Comparison of ENCODE assay signal across 26 mouse cellular contexts in the genomic region with DNA sequence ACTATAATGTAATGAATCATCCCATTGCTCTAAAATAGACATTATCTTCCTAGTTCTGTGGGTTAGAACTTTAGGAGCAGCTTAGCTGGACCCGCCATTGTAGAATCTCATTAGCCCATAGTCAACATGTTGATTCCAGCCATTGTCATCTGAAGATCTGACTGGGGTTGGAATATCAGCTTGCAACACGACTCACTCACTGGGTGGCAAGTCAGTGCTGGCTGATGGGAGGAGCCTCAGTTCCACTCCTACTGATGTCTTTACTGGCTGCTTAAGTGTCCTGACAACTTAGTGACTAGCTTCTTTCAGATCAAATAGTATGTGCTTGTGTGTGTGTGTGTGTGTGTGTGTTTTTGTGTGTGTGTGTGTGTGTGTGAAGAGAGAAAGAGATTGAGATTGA. TPM values are rescaled to one million over a fixed set of nuclear protein-coding genes. Genes with fewer than 3 reads are reported as not detected.
DNase-seq lines count a peak whose midpoint lies in the region; ATAC-seq and TF ChIP-seq lines count a peak whose summit lies in the region.
"Had no signal": no experiment of that assay in that cellular context is flagged by ENCODE, and none has a peak within 500 bp of the region (broad histone marks: within the 10 kb centered on the region; RNA-seq: fewer than 3 reads in every experiment).

No protein-coding gene starts in this region.

- no peak overlapping the region for H3K27ac ChIP-seq in MEL (ENCODE audit: control insufficient read depth, low read depth, low read length)
- no peak overlapping the region for H3K27ac ChIP-seq in liver, postnatal 0 days (ENCODE audit: low read depth)
- H3K27ac ChIP-seq: embryonic facial prominence, embryonic 12.5 days; embryonic facial prominence, embryonic 15.5 days; forebrain, embryonic 12.5 days; gastrocnemius, adult 2 months; heart, embryonic 10.5 days; heart, embryonic 13.5 days; hindbrain, embryonic 12.5 days; hindbrain, embryonic 15.5 days had no signal

- peaks cover 0 to 8% of the 10 kb centered on the region in 2 experiments; a peak in 3 of 4 replicates for H3K4me1 ChIP-seq in MEL (ENCODE audit: control insufficient read depth in 1 of 2, insufficient read depth in 2 of 2, low read length in 2 of 2)
- H3K4me1 ChIP-seq in liver, postnatal 0 days (ENCODE audit: insufficient read depth) = no peaks in the 10 kb centered on the region
- H3K4me1 ChIP-seq: embryonic facial prominence, embryonic 12.5 days; embryonic facial prominence, embryonic 15.5 days; heart, embryonic 10.5 days; heart, embryonic 13.5 days; hindbrain, embryonic 12.5 days; hindbrain, embryonic 15.5 days had no signal

- peak; percentile 58 for DNase-seq in 3T3-L1 (ENCODE audit: low read depth, low spot score)
- DNase-seq in MEL (ENCODE audit: low read depth, low spot score) = peak; percentile 23
- peak; percentile 28 for DNase-seq in adipocyte (ENCODE audit: low spot score)
- no peak for DNase-seq in liver, postnatal 0 days
- no peak for DNase-seq in cerebellum, postnatal 36 days
- no peak for DNase-seq in heart, adult 8-10 months (ENCODE audit: low spot score)
- DNase-seq: adrenal gland, postnatal 10 days; adrenal gland, postnatal 36 days; cerebellum, adult 18-20 months; cerebellum, adult 9-10 months; cerebellum, postnatal 14 days; forebrain, postnatal 0 days; gastrocnemius, adult 2 months; gastrocnemius, postnatal 14 days; heart, adult 18-20 months; heart, postnatal 14 days; kidney, adult 11 months had no signal

- no peak overlapping the region for H3K9ac ChIP-seq in MEL (ENCODE audit: control insufficient read depth, low read depth, low read length, poor library complexity, severe bottlenecking)
- H3K9ac ChIP-seq in liver, postnatal 0 days (replicated peaks) = no peak overlapping the region
- H3K9ac ChIP-seq: embryonic facial prominence, embryonic 12.5 days; embryonic facial prominence, embryonic 15.5 days; forebrain, embryonic 12.5 days; forebrain, postnatal 0 days; heart, embryonic 13.5 days; hindbrain, embryonic 12.5 days; hindbrain, embryonic 15.5 days had no signal

- ATAC-seq in liver, postnatal 0 days = no peak
- ATAC-seq: activated CD4-positive, CD25-positive, alpha-beta regulatory T cell, adult 4 months; forebrain, postnatal 0 days had no signal

- H3K4me3 ChIP-seq in MEL (ENCODE audit: control insufficient read depth in 1 of 2, insufficient read depth in 1 of 2, low read depth in 2 of 2, low read length in 2 of 2) = no peak overlapping the region
- no peak overlapping the region for H3K4me3 ChIP-seq in liver, postnatal 0 days (ENCODE audit: low read depth, low read length)
- H3K4me3 ChIP-seq: embryonic facial prominence, embryonic 12.5 days; embryonic facial prominence, embryonic 15.5 days; erythroblast, embryonic 14.5 days; forebrain, embryonic 12.5 days; gastrocnemius, adult 2 months; heart, embryonic 10.5 days; heart, embryonic 13.5 days; hindbrain, embryonic 12.5 days; hindbrain, embryonic 15.5 days had no signal

- no peak for TF ChIP-seq CTCF in MEL (IDR thresholded peaks at IDR 0.05 in 2 of 3, conservative IDR thresholded peaks at IDR 0.05 in 1 of 3; ENCODE audit: control insufficient read depth in 1 of 3, insufficient read depth in 1 of 3, low read depth in 2 of 3, low read length in 3 of 3, poor library complexity in 1 of 3, severe bottlenecking in 1 of 3)
- no peak for TF ChIP-seq CTCF in liver, postnatal 0 days (IDR thresholded peaks at IDR 0.05; ENCODE audit: low read depth)

- no peak for TF ChIP-seq RAD21 in MEL (IDR thresholded peaks at IDR 0.05; ENCODE audit: low read depth, low read length)

- 61% methylated on average over 2 of the region's 2 CpGs for WGBS in liver, postnatal 0 days (ENCODE audit: insufficient replicate concordance)

- TF ChIP-seq EP300 in MEL (IDR thresholded peaks at IDR 0.05; ENCODE audit: low read depth in 1 of 2, low read length in 2 of 2) = no peak
- no peak for TF ChIP-seq EP300 in liver, postnatal 0 days (IDR thresholded peaks at IDR 0.05; ENCODE audit: low read depth)

- peaks cover 6% of the 10 kb centered on the region; the same call in 1 of the 2 replicates for H3K79me2 ChIP-seq in MEL (ENCODE audit: control insufficient read depth, insufficient read depth, low read length, poor library complexity)

- TF ChIP-seq POLR2A in MEL (IDR thresholded peaks at IDR 0.05; ENCODE audit: control insufficient read depth in 1 of 2, insufficient read depth in 1 of 2, low read depth in 1 of 2, low read length in 2 of 2, poor library complexity in 1 of 2) = no peak

- H3K9me3 ChIP-seq in MEL (replicated peaks; ENCODE audit: insufficient read depth, low read length) = no peaks in the 10 kb centered on the region
- H3K9me3 ChIP-seq in liver, postnatal 0 days (ENCODE audit: low read length) = no peaks in the 10 kb centered on the region
- H3K9me3 ChIP-seq: embryonic facial prominence, embryonic 12.5 days; embryonic facial prominence, embryonic 15.5 days; forebrain, embryonic 12.5 days; heart, embryonic 10.5 days; heart, embryonic 13.5 days; hindbrain, embryonic 12.5 days; hindbrain, embryonic 15.5 days had no signal

- no peaks in the 10 kb centered on the region for H3K27me3 ChIP-seq in MEL (ENCODE audit: control insufficient read depth in 1 of 2, insufficient read depth in 2 of 2, low read length in 2 of 2)
- no peaks in the 10 kb centered on the region for H3K27me3 ChIP-seq in liver, postnatal 0 days (ENCODE audit: insufficient read depth, low read length)
- H3K27me3 ChIP-seq: embryonic facial prominence, embryonic 12.5 days; embryonic facial prominence, embryonic 15.5 days; forebrain, embryonic 12.5 days; heart, embryonic 13.5 days; hindbrain, embryonic 12.5 days; hindbrain, embryonic 15.5 days had no signal

- no peak overlapping the region for H3K4me2 ChIP-seq in liver, postnatal 0 days (ENCODE audit: low read depth, low read length)
- H3K4me2 ChIP-seq: embryonic facial prominence, embryonic 12.5 days; embryonic facial prominence, embryonic 15.5 days; forebrain, embryonic 12.5 days; heart, embryonic 13.5 days; hindbrain, embryonic 12.5 days; hindbrain, embryonic 15.5 days had no signal

- H3K36me3 ChIP-seq in MEL (ENCODE audit: control insufficient read depth in 1 of 2, insufficient read depth in 2 of 2, low read length in 2 of 2) = peaks cover 0 to 10% of the 10 kb centered on the region in 2 experiments
- H3K36me3 ChIP-seq in liver, postnatal 0 days (replicated peaks; ENCODE audit: insufficient read depth, low read length) = peaks cover 9% of the 10 kb centered on the region

TF ChIP-seq in MEL, 35 proteins besides CTCF, POLR2A, EP300 and RAD21:
- TF ChIP-seq NRF1 (IDR thresholded peaks at IDR 0.05; ENCODE audit: insufficient read depth, low read depth, low read length, poor library complexity, severe bottlenecking) = no peak

RNA-seq across cellular contexts. Expression of gene Exoc5, which starts 7.9 kb away (rescaled TPM):
- 33.3 and 34.9 TPM in 2 replicates for total RNA-seq in MEL (2012; rRNA removed)
- 10 to 100 TPM; 23.0 to 56.4 TPM for polyA plus RNA-seq in MEL (2012; ENCODE audit: insufficient read depth in 1 of 2, insufficient read length in 2 of 2, low read depth in 1 of 2, low replicate concordance in 2 of 2, missing spikeins in 1 of 2)
- polyA plus RNA-seq in liver, postnatal 0 days (2015; fragmentation: Nextera tagmentation; extraction: Ambion mirVana) = 11.8 and 12.6 TPM in 2 replicates
- 10 to 100 TPM; 15.9 to 17.6 (median 16.8) TPM for total RNA-seq in heart, adult 8-10 months (2022)

RNA-seq across cellular contexts. Expression of gene Ap5m1, which starts 8.5 kb away (rescaled TPM):
- total RNA-seq in MEL (2012; rRNA removed) = 15.1 and 15.4 TPM in 2 replicates
- 10 to 100 TPM in 1 of 2 experiments, not detected in 1; 13.7 TPM for polyA plus RNA-seq in MEL (2012; ENCODE audit: insufficient read depth in 1 of 2, insufficient read length in 2 of 2, low read depth in 1 of 2, low replicate concordance in 2 of 2, missing spikeins in 1 of 2)
- 7.8 TPM in 2 replicates for polyA plus RNA-seq in liver, postnatal 0 days (2015; fragmentation: Nextera tagmentation; extraction: Ambion mirVana)
- total RNA-seq in heart, adult 8-10 months (2022) = 10 to 100 TPM in 2 of 4 experiments, 1 to 10 TPM in 2; 7.9 to 10.3 (median 9.7) TPM

Comparison
In these comparisons a context has a peak if more than half of its experiments do, and no peak if none do; other contexts are left out.
1. DNase-seq: peak in 3T3-L1 (single experiment), MEL (single experiment) and adipocyte (single experiment); none in liver, postnatal 0 days (single experiment), cerebellum, postnatal 36 days (0 of 2) and heart, adult 8-10 months (single experiment).